Mouse (Mus musculus) stomach, postnatal 0 days (tissue): Measurements from ENCODE around the gene Stx2.

Experiments used
- CTCF ChIP-seq: IDR thresholded peaks from 2 replicates; pipeline ENCODE4 v1.5.1; 2016; ENCODE audit warnings: antibody characterized with exemption, low read depth, mild to moderate bottlenecking, moderate library complexity
- EP300 ChIP-seq: optimal IDR thresholded peaks from 2 replicates; pipeline ENCODE3; 2016; ENCODE audit warnings: antibody characterized with exemption

DNA sequence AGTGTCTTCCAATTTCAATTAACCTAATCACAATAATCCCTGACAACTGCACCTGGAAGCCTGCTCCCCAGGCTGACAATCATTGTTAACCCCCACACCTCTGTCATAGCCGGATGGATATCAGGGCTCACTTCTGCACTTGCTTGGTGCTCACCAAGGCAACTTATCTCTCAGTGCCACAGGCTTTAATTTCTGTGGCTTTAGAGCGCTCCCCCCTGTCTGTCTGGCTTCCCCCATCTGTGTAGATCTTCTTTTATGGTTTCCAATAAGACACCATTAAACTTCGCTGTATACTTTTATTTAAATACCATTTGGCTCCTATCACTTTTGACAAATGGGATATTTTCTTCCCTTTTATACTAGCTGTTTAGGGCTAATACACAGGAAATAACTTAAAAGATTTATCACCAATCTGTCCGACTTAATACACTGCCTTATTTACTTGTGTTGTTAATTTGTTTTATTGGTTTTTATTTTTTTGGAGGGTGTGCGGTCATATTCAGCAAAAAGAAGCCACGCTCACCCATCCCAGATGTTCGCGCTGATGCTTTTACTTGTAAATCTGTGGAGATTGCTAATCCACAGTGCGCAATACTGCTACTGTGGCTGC is 46.4 kb upstream of the Stx2 start:
- TF ChIP-seq CTCF (no peak), EP300 (no peak)
